ENCODE assay signal across 8 mouse cellular contexts in the genomic region with DNA sequence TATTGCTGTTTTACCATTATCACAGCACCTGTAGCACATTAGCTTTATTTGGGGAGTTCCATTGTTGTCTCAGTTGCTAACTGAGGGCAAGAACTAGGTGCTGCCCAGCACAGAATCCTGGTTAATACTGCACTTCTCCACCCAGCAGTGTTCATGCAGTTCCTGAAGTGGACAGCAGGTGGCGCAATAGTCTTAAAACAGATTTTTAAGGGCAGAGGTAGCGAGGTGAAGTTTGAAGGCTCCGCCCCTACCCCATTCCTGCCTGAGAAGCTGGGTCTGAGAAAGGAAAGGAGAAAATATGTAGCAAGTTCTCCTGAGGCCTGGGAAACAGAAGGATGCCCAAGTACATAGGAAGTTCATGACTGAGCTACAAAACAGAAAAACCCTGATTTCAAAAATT. TPM values are rescaled to one million over a fixed set of nuclear protein-coding genes. Genes with fewer than 3 reads are reported as not detected.
DNase-seq lines count a peak whose midpoint lies in the region; ATAC-seq lines count a peak whose summit lies in the region.

No protein-coding gene starts in this region.

- peak; percentile 85 for DNase-seq in MN1 (ENCODE audit: low spot score)
- peak; percentile 89 for DNase-seq in brain, adult 2 months (ENCODE audit: low read depth, low spot score)
- DNase-seq in fibroblast of lung, adult 2 months (ENCODE audit: low read depth): peak; percentile 51
- DNase-seq in heart, postnatal 36 days: peak; percentile 87 to 95
- peak; percentile 92 for DNase-seq in layer of hippocampus, postnatal 10 days (ENCODE audit: low spot score in 2 of 2)
- peak; percentile 97 for DNase-seq in right cerebral cortex, postnatal 4 days

- intact Hi-C loops in heart, postnatal 36 days (cut with DNase I): loop anchor here (1.0 to 10.0 kb wide), 5 partner anchors 35 to 447 kb away; a partner anchor contains a TSS

- peak; percentile 42; the same call in 1 of the 2 replicates for ATAC-seq in megakaryocyte-erythroid progenitor cell, adult 5-6 weeks (replicated peaks; ENCODE audit: low FRiP score, low TSS enrichment, poor library complexity, severe bottlenecking)
- no peak for ATAC-seq in erythroid progenitor cell, adult 5-6 weeks (replicated peaks; ENCODE audit: low FRiP score, poor library complexity, severe bottlenecking)

RNA-seq across cellular contexts. Expression of a gene that starts 11.9 kb away (rescaled TPM):
- 10 to 100 TPM; 48.4 to 51.2 TPM for total RNA-seq in heart, postnatal 36 days (2021)
- 100 to 1,000 TPM; 313 to 336 TPM for total RNA-seq in layer of hippocampus, postnatal 10 days (2021)
- 172 and 204 TPM in 2 replicates for total RNA-seq in megakaryocyte-erythroid progenitor cell, adult 5-6 weeks (2014; fragmentation: Nextera tagmentation)
- 44.4 and 60.2 TPM in 2 replicates for total RNA-seq in megakaryocyte-erythroid progenitor cell, adult 5-6 weeks (2017)
- 25.6 and 54.1 TPM in 2 replicates for total RNA-seq in erythroid progenitor cell, adult 5-6 weeks (2015; ENCODE audit: low replicate concordance)
- 8.7 and 11.9 TPM in 2 replicates for total RNA-seq in erythroid progenitor cell, adult 5-6 weeks (2017; ENCODE audit: low replicate concordance)

RNA-seq across cellular contexts. Expression of a gene that starts 36.8 kb away (rescaled TPM):
- total RNA-seq in heart, postnatal 36 days (2021): 1 to 10 TPM; 4.4 TPM
- total RNA-seq in layer of hippocampus, postnatal 10 days (2021): 10 to 100 TPM; 10.4 to 11.6 TPM
- total RNA-seq in megakaryocyte-erythroid progenitor cell, adult 5-6 weeks (2014; fragmentation: Nextera tagmentation): 0.33 TPM in 1 of 2 replicates, not detected in the other
- 0.38 TPM in 1 of 2 replicates, not detected in the other for total RNA-seq in megakaryocyte-erythroid progenitor cell, adult 5-6 weeks (2017)
- total RNA-seq in erythroid progenitor cell, adult 5-6 weeks (2015; ENCODE audit: low replicate concordance): 1.4 TPM in 1 of 2 replicates, not detected in the other
- 0.08 and 0.51 TPM in 2 replicates for total RNA-seq in erythroid progenitor cell, adult 5-6 weeks (2017; ENCODE audit: low replicate concordance)

RNA-seq across cellular contexts. Expression of a gene that starts 42.0 kb away (rescaled TPM):
- not detected for total RNA-seq in heart, postnatal 36 days (2021)
- not detected for total RNA-seq in layer of hippocampus, postnatal 10 days (2021)
- total RNA-seq in megakaryocyte-erythroid progenitor cell, adult 5-6 weeks (2014; fragmentation: Nextera tagmentation): not detected in 2 replicates
- 0.33 and 1.5 TPM in 2 replicates for total RNA-seq in megakaryocyte-erythroid progenitor cell, adult 5-6 weeks (2017)
- total RNA-seq in erythroid progenitor cell, adult 5-6 weeks (2015; ENCODE audit: low replicate concordance): not detected in 2 replicates
- total RNA-seq in erythroid progenitor cell, adult 5-6 weeks (2017; ENCODE audit: low replicate concordance): 0.13 TPM in 1 of 2 replicates, not detected in the other

RNA-seq across cellular contexts. Expression of a gene that starts 55.4 kb away (rescaled TPM):
- total RNA-seq in heart, postnatal 36 days (2021): 1 to 10 TPM; 2.4 to 3.9 TPM
- 10 to 100 TPM; 44.3 to 49.4 TPM for total RNA-seq in layer of hippocampus, postnatal 10 days (2021)
- 2.1 TPM in 1 of 2 replicates, not detected in the other for total RNA-seq in megakaryocyte-erythroid progenitor cell, adult 5-6 weeks (2014; fragmentation: Nextera tagmentation)
- 0.75 TPM in 1 of 2 replicates, not detected in the other for total RNA-seq in megakaryocyte-erythroid progenitor cell, adult 5-6 weeks (2017)
- not detected in 2 replicates for total RNA-seq in erythroid progenitor cell, adult 5-6 weeks (2015; ENCODE audit: low replicate concordance)
- total RNA-seq in erythroid progenitor cell, adult 5-6 weeks (2017; ENCODE audit: low replicate concordance): not detected in 2 replicates
